Mouse (Mus musculus) large intestine, adult 2 months (tissue): Measurements from ENCODE around the gene Osbpl10. TPM values are rescaled to one million over a fixed set of nuclear protein-coding genes. Genes with fewer than 3 reads are reported as not detected.

Experiments
- DNase-seq: peaks from one replicate; pipeline ENCODE4 v3.0.0-alpha.2; 2012; ENCODE audit warnings: low read depth, low spot score
- WGBS: fragments of 180-500 bp; shearing (Covaris S2); methylation state at CpG from one replicate; pipeline ENCODE4 v1.1.7; 2018; 5-methylcytosine and 5-hydroxymethylcytosine counted together
- polyA plus RNA-seq: library from polyadenylated mRNA; depleted of rRNA; stranded (reverse); fragments of >200 nt; gene quantifications from 2 replicates; pipeline ENCODE4 v1.2.3, GENCODE M21; 2012

Gene Osbpl10
- polyA plus RNA-seq, 1 experiment: 13.2 TPM

GRCm38 (mm10) chr9:114979969-114980368, 1.6 kb downstream of the Osbpl10 start:
- 55% methylated on average over 6 of the region's 6 CpGs for WGBS
- DNase-seq: no peak

- WGBS: 91% methylated on average over 16 of the region's 16 CpGs
- no peak for DNase-seq
Observed at GRCm38 (mm10) chr9:114982689-114983360, 4.5 kb downstream of the Osbpl10 start, which contains the start of gene Rps27rt. TSS of gene Rps27rt (minus strand) at chr9:114982739.

- no peak for DNase-seq
- 92% methylated on average over 5 of the region's 5 CpGs for WGBS
Observed at GRCm38 (mm10) chr9:114985741-114986140, 7.4 kb downstream of the Osbpl10 start.

- WGBS: 93% methylated on average over 5 of the region's 5 CpGs
- no peak for DNase-seq
Observed at GRCm38 (mm10) chr9:114986361-114986760, 8.0 kb downstream of the Osbpl10 start.

GRCm38 (mm10) chr9:114988029-114988428, 9.7 kb downstream of the Osbpl10 start:
- no peak for DNase-seq
- WGBS: 93% methylated on average over 3 of the region's 3 CpGs

- WGBS: 83% methylated on average over 6 of the region's 6 CpGs
- DNase-seq: no peak
Observed at GRCm38 (mm10) chr9:114988610-114989327, 10.4 kb downstream of the Osbpl10 start.

GRCm38 (mm10) chr9:114990421-114990820, 12.1 kb downstream of the Osbpl10 start:
- WGBS: 39% methylated on average over 10 of the region's 10 CpGs
- DNase-seq: no peak

GRCm38 (mm10) chr9:114992528-114992927, 14.2 kb downstream of the Osbpl10 start:
- 92% methylated on average over 2 of the region's 2 CpGs for WGBS
- no peak for DNase-seq

GRCm38 (mm10) chr9:114995250-114995649, 16.9 kb downstream of the Osbpl10 start:
- 49% methylated on average over 4 of the region's 4 CpGs for WGBS
- no peak for DNase-seq

GRCm38 (mm10) chr9:114995716-114996115, 17.3 kb downstream of the Osbpl10 start:
- no peak for DNase-seq
- WGBS: 83% methylated on average over 4 of the region's 4 CpGs

GRCm38 (mm10) chr9:114996489-114996888, 18.1 kb downstream of the Osbpl10 start:
- no peak for DNase-seq
- WGBS: 96% methylated on average over 6 of the region's 6 CpGs

- WGBS: 39% methylated on average over 6 of the region's 6 CpGs
- DNase-seq: no peak
Observed at GRCm38 (mm10) chr9:114999010-114999770, 20.8 kb downstream of the Osbpl10 start.

GRCm38 (mm10) chr9:114999771-115000146, 21.4 kb downstream of the Osbpl10 start:
- 33% methylated on average over 5 of the region's 5 CpGs for WGBS

GRCm38 (mm10) chr9:115005446-115005845, 27.1 kb downstream of the Osbpl10 start:
- WGBS: 80% methylated on average over 10 of the region's 10 CpGs
- DNase-seq: no peak

More at GRCm38 (mm10) chr9:114999771-115000146, 21.4 kb downstream of the Osbpl10 start:
- peak; percentile 50 for DNase-seq

GRCm38 (mm10) chr9:115007776-115008175, 29.4 kb downstream of the Osbpl10 start:
- DNase-seq: no peak
- 67% methylated on average over 6 of the region's 6 CpGs for WGBS

GRCm38 (mm10) chr9:115008194-115008593, 29.8 kb downstream of the Osbpl10 start:
- no peak for DNase-seq
- WGBS: 88% methylated on average over 7 of the region's 7 CpGs

- DNase-seq: no peak
- 61% methylated on average over 12 of the region's 12 CpGs for WGBS
Observed at GRCm38 (mm10) chr9:115012367-115012766, 34.0 kb downstream of the Osbpl10 start.

- 89% methylated on average over 7 of the region's 7 CpGs for WGBS
Observed at GRCm38 (mm10) chr9:115020141-115020540, 41.8 kb downstream of the Osbpl10 start.

GRCm38 (mm10) chr9:115021419-115021818, 43.0 kb downstream of the Osbpl10 start:
- WGBS: 60% methylated on average over 2 of the region's 2 CpGs
- DNase-seq: no peak

More at GRCm38 (mm10) chr9:115020141-115020540, 41.8 kb downstream of the Osbpl10 start:
- no peak for DNase-seq

GRCm38 (mm10) chr9:115023137-115023536, 44.8 kb downstream of the Osbpl10 start:
- WGBS: 83% methylated on average over 3 of the region's 3 CpGs
- DNase-seq: no peak
